ENCODE assay signal across 8 mouse cellular contexts in genomic region chr12:29257735-29258547, GRCm38 (mm10).
DNase-seq lines count a peak whose midpoint lies in the region; ATAC-seq and TF ChIP-seq lines count a peak whose summit lies in the region.

No protein-coding gene starts in this region.

- H3K36me3 ChIP-seq in embryonic facial prominence, embryonic 14.5 days (ENCODE audit: control insufficient read depth, insufficient read depth, low read length), result no peaks in the 10 kb centered on the region
- no peaks in the 10 kb centered on the region for H3K36me3 ChIP-seq in hindbrain, postnatal 0 days (ENCODE audit: insufficient read depth, low read length)
- H3K36me3 ChIP-seq in midbrain, embryonic 13.5 days, result no peaks in the 10 kb centered on the region

- no peaks in the 10 kb centered on the region for H3K27me3 ChIP-seq in embryonic facial prominence, embryonic 14.5 days (replicated peaks; ENCODE audit: control insufficient read depth, insufficient read depth, low read length)
- no peaks in the 10 kb centered on the region for H3K27me3 ChIP-seq in hindbrain, postnatal 0 days (ENCODE audit: insufficient read depth, low read length)
- no peaks in the 10 kb centered on the region for H3K27me3 ChIP-seq in midbrain, embryonic 13.5 days

- H3K4me2 ChIP-seq in embryonic facial prominence, embryonic 14.5 days (ENCODE audit: low read depth, low read length), result peak overlapping the region; percentile 43
- H3K4me2 ChIP-seq in hindbrain, postnatal 0 days (ENCODE audit: low read depth, low read length), result peak overlapping the region; percentile 16; the same call in 1 of the 2 replicates
- H3K4me2 ChIP-seq in midbrain, embryonic 13.5 days (replicated peaks), result peak overlapping the region; percentile 21

- H3K9ac ChIP-seq in embryonic facial prominence, embryonic 14.5 days (ENCODE audit: low read depth, low read length), result no peak overlapping the region
- 0 out of 2 replicates have a peak overlapping the region, but pooled peaks have one; percentile 30 for H3K9ac ChIP-seq in hindbrain, postnatal 0 days (replicated peaks; ENCODE audit: low read length)
- H3K9ac ChIP-seq in midbrain, embryonic 13.5 days (replicated peaks), result 0 out of 2 replicates have a peak overlapping the region, but pooled peaks have one; percentile 16

- no peaks in the 10 kb centered on the region for H3K9me3 ChIP-seq in embryonic facial prominence, embryonic 14.5 days (ENCODE audit: control insufficient read depth, low read length)
- no peaks in the 10 kb centered on the region for H3K9me3 ChIP-seq in hindbrain, postnatal 0 days (ENCODE audit: low read length)
- H3K9me3 ChIP-seq in midbrain, embryonic 13.5 days, result no peaks in the 10 kb centered on the region

- ATAC-seq in embryonic facial prominence, embryonic 14.5 days (ENCODE audit: low read depth), result peak; percentile 82
- peak; percentile 60; the same call in 1 of the 2 replicates for ATAC-seq in hindbrain, postnatal 0 days
- ATAC-seq in midbrain, embryonic 13.5 days, result peak; percentile 76
- ATAC-seq in megakaryocyte, adult 5-6 weeks (ENCODE audit: poor library complexity, severe bottlenecking), result no peak

- peak; percentile 55 for DNase-seq in layer of hippocampus, adult 11-12 months (ENCODE audit: low spot score)
- no peak for DNase-seq in layer of hippocampus, adult 9-10 months (ENCODE audit: low spot score)
- peak; percentile 91 for DNase-seq in embryonic facial prominence, embryonic 14.5 days (ENCODE audit: low spot score)
- DNase-seq in hindbrain, postnatal 0 days (ENCODE audit: low spot score), result peak; percentile 88
- DNase-seq in left cerebral cortex, postnatal 14 days (ENCODE audit: low spot score in 2 of 2), result peak; percentile 49 to 63
- DNase-seq in thymus, postnatal 36 days, result no peak

- 0 out of 2 replicates have a peak, but pooled peaks have one; percentile 1 for TF ChIP-seq CTCF in hindbrain, postnatal 0 days (IDR thresholded peaks at IDR 0.05; ENCODE audit: low read depth)

- peak overlapping the region; percentile 68 for H3K27ac ChIP-seq in embryonic facial prominence, embryonic 14.5 days (replicated peaks; ENCODE audit: low read depth, low read length)
- H3K27ac ChIP-seq in hindbrain, postnatal 0 days, result peak overlapping the region; percentile 73
- H3K27ac ChIP-seq in midbrain, embryonic 13.5 days, result peak overlapping the region; percentile 87

- intact Hi-C loops in left cerebral cortex, postnatal 14 days (cut with DNase I), result no loop called here

- peaks cover 15% of the 10 kb centered on the region for H3K4me1 ChIP-seq in embryonic facial prominence, embryonic 14.5 days (ENCODE audit: control insufficient read depth, insufficient read depth, low read length)
- H3K4me1 ChIP-seq in hindbrain, postnatal 0 days (ENCODE audit: insufficient read depth, low read length), result peaks cover 25% of the 10 kb centered on the region
- H3K4me1 ChIP-seq in midbrain, embryonic 13.5 days (replicated peaks), result peaks cover 36% of the 10 kb centered on the region

- H3K4me3 ChIP-seq in embryonic facial prominence, embryonic 14.5 days (ENCODE audit: low read depth, low read length), result peak overlapping the region; percentile 5; the same call in 1 of the 2 replicates
- H3K4me3 ChIP-seq in hindbrain, postnatal 0 days (ENCODE audit: low read length), result no peak overlapping the region
- no peak overlapping the region for H3K4me3 ChIP-seq in midbrain, embryonic 13.5 days (replicated peaks)

- 17% methylated on average over 16 of the region's 16 CpGs for WGBS in embryonic facial prominence, embryonic 14.5 days
- WGBS in hindbrain, postnatal 0 days, result 7% methylated on average over 16 of the region's 16 CpGs
- 21% methylated on average over 16 of the region's 16 CpGs for WGBS in midbrain, embryonic 13.5 days

Comparison
In these comparisons a context has a peak if more than half of its experiments do, and no peak if none do; other contexts are left out.
1. DNase-seq: peak in layer of hippocampus, adult 11-12 months (single experiment), embryonic facial prominence, embryonic 14.5 days (single experiment), hindbrain, postnatal 0 days (single experiment) and left cerebral cortex, postnatal 14 days (2 of 2); none in layer of hippocampus, adult 9-10 months (single experiment) and thymus, postnatal 36 days (0 of 2).
2. Peak in every context shown above with its lines, with median percentiles within 50 percentile points of each other: H3K27ac ChIP-seq and H3K4me2 ChIP-seq.